In the genomic region with DNA sequence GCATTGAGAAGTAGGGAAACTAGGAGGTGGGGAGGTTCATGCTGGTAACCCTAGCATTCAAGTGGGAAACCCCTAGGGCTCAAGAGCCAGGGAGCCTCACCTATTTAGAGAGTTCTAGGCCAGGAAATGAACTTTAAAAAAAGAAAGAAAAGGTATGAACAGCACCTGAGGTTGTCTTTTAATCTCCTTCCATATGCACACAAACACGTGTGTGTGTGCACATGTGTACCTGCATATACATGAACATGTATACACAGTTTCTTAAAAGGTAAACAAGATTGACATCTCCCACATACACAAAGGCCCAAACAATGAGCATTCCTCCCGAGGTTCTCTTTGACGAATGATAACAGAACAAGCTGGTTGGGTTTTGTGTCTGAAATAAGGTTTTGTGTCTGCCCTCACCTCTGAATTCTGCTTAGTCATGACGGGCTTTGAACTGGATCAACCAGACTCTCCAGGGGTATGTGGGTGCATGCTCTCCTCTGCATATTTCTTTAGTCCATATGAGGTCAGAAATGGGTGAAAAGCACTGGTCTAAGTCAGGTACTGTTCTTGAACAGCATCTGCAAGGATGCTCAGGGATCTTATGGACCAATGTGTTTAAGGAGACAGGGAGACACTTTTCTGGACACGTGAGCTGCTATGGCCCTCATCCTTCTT, we compare ENCODE assay signal across 18 mouse cellular contexts. TPM values are rescaled to one million over a fixed set of nuclear protein-coding genes. Genes with fewer than 3 reads are reported as not detected.
DNase-seq lines count a peak whose midpoint lies in the region; ATAC-seq and TF ChIP-seq lines count a peak whose summit lies in the region.
"Had no signal": no experiment of that assay in that cellular context is flagged by ENCODE, and none has a peak within 500 bp of the region (broad histone marks: within the 10 kb centered on the region; RNA-seq: fewer than 3 reads in every experiment).

No protein-coding gene starts in this region.

- intact Hi-C loops in heart, postnatal 14 days (cut with DNase I): no loop called here

- no peak overlapping the region for H3K27ac ChIP-seq in heart, embryonic 14.5 days (replicated peaks in 1 of 2; ENCODE audit: control insufficient read depth in 1 of 2, insufficient read depth in 1 of 2, low read depth in 2 of 2, low read length in 2 of 2)
- no peak overlapping the region for H3K27ac ChIP-seq in testis, adult 2 months (ENCODE audit: control insufficient read depth, insufficient read depth, low read depth, low read length)
- no peak overlapping the region for H3K27ac ChIP-seq in intestine, postnatal 0 days (ENCODE audit: low read depth, low read length)
- H3K27ac ChIP-seq in midbrain, embryonic 10.5 days (replicated peaks): no peak overlapping the region
- H3K27ac ChIP-seq: limb, embryonic 12.5 days had no signal

- no peak overlapping the region for H3K4me3 ChIP-seq in heart, embryonic 14.5 days (ENCODE audit: control insufficient read depth in 1 of 2, insufficient read depth in 1 of 2, low read depth in 1 of 2, low read length in 2 of 2)
- H3K4me3 ChIP-seq in testis, adult 2 months (ENCODE audit: control insufficient read depth, low read depth, low read length): peak overlapping the region; percentile 43; the same call in 1 of the 2 replicates
- H3K4me3 ChIP-seq in intestine, postnatal 0 days (ENCODE audit: low read depth, low read length): no peak overlapping the region
- H3K4me3 ChIP-seq in midbrain, embryonic 10.5 days: no peak overlapping the region
- H3K4me3 ChIP-seq: limb, embryonic 12.5 days had no signal

- TF ChIP-seq CTCF in testis, adult 2 months (IDR thresholded peaks at IDR 0.05; ENCODE audit: control insufficient read depth, insufficient read depth, insufficient replicate concordance, low read depth, low read length): no peak
- no peak for TF ChIP-seq CTCF in intestine, postnatal 0 days (IDR thresholded peaks at IDR 0.05; ENCODE audit: low read depth)

- H3K9ac ChIP-seq in heart, embryonic 14.5 days (ENCODE audit: low read length): no peak overlapping the region
- H3K9ac ChIP-seq in intestine, postnatal 0 days (ENCODE audit: low read depth, low read length): no peak overlapping the region
- H3K9ac ChIP-seq: limb, embryonic 12.5 days had no signal

- no peaks in the 10 kb centered on the region for H3K9me3 ChIP-seq in heart, embryonic 14.5 days (ENCODE audit: control insufficient read depth, low read length)
- H3K9me3 ChIP-seq in intestine, postnatal 0 days (ENCODE audit: control insufficient read depth): no peaks in the 10 kb centered on the region
- no peaks in the 10 kb centered on the region for H3K9me3 ChIP-seq in midbrain, embryonic 10.5 days (replicated peaks)
- H3K9me3 ChIP-seq: limb, embryonic 12.5 days had no signal

- ATAC-seq in heart, embryonic 14.5 days (ENCODE audit: insufficient number of reproducible peaks, insufficient read depth, low FRiP score, low read depth): no peak
- ATAC-seq in intestine, postnatal 0 days: no peak
- ATAC-seq: CD4-positive, CD25-positive, alpha-beta regulatory T cell, adult 4 months had no signal

- peak overlapping the region; percentile 69; the same call in 1 of the 2 replicates for H3K4me2 ChIP-seq in heart, embryonic 14.5 days (ENCODE audit: low read length)
- H3K4me2 ChIP-seq in intestine, postnatal 0 days (replicated peaks; ENCODE audit: low read depth): 0 out of 2 replicates have a peak overlapping the region, but pooled peaks have one; percentile 10

- H3K4me1 ChIP-seq in heart, embryonic 14.5 days (ENCODE audit: control insufficient read depth in 2 of 2, insufficient read depth in 2 of 2, low read length in 2 of 2): peaks cover 17 to 37% of the 10 kb centered on the region in 2 experiments
- peaks cover 13% of the 10 kb centered on the region for H3K4me1 ChIP-seq in testis, adult 2 months (ENCODE audit: control insufficient read depth, insufficient read depth, low read length)
- H3K4me1 ChIP-seq in intestine, postnatal 0 days (replicated peaks; ENCODE audit: control insufficient read depth, insufficient read depth, low read length): peaks cover 16% of the 10 kb centered on the region
- peaks cover 38% of the 10 kb centered on the region for H3K4me1 ChIP-seq in midbrain, embryonic 10.5 days

- TF ChIP-seq POLR2A in testis, adult 2 months (IDR thresholded peaks at IDR 0.05; ENCODE audit: control insufficient read depth, low read depth, low read length): no peak

- 81% methylated on average over 5 of the region's 5 CpGs for WGBS in heart, embryonic 14.5 days
- 67% methylated on average over 5 of the region's 5 CpGs for WGBS in intestine, postnatal 0 days
- WGBS in midbrain, embryonic 10.5 days: 93% methylated on average over 5 of the region's 5 CpGs

- H3K36me3 ChIP-seq in heart, embryonic 14.5 days (ENCODE audit: control insufficient read depth, insufficient read depth, low read length): peaks cover 15% of the 10 kb centered on the region
- no peaks in the 10 kb centered on the region for H3K36me3 ChIP-seq in testis, adult 2 months (ENCODE audit: control insufficient read depth, insufficient read depth, low read length)
- peaks cover 17% of the 10 kb centered on the region; the same call in 1 of the 2 replicates for H3K36me3 ChIP-seq in intestine, postnatal 0 days (ENCODE audit: control insufficient read depth, insufficient read depth)
- peaks cover 18% of the 10 kb centered on the region for H3K36me3 ChIP-seq in midbrain, embryonic 10.5 days

- H3K27me3 ChIP-seq in heart, embryonic 14.5 days (ENCODE audit: control insufficient read depth, insufficient read depth, low read length): no peaks in the 10 kb centered on the region
- no peaks in the 10 kb centered on the region for H3K27me3 ChIP-seq in testis, adult 2 months (ENCODE audit: control insufficient read depth, insufficient read depth, low read length)
- H3K27me3 ChIP-seq in intestine, postnatal 0 days (replicated peaks; ENCODE audit: control insufficient read depth, insufficient read depth, low read length): no peaks in the 10 kb centered on the region
- H3K27me3 ChIP-seq in midbrain, embryonic 10.5 days (ENCODE audit: low read depth, poor library complexity, severe bottlenecking): no peaks in the 10 kb centered on the region
- H3K27me3 ChIP-seq: limb, embryonic 12.5 days had no signal

- no peak for DNase-seq in heart, postnatal 14 days
- DNase-seq in testis, postnatal 10 days (ENCODE audit: low spot score): no peak
- DNase-seq in ovary, postnatal 36 days (ENCODE audit: low spot score): no peak
- no peak for DNase-seq in midbrain, embryonic 10.5 days (ENCODE audit: low spot score)
- DNase-seq: adrenal gland, adult 8-10 months; cerebellum, adult 9-11 months; embryo, embryonic 11 days; gastrocnemius, postnatal 36 days; kidney, adult 2 months; kidney, postnatal 4 days; lung, postnatal 36 days; midbrain, embryonic 14.5 days; retina, postnatal 1 day had no signal

RNA-seq across cellular contexts. Expression of a gene that starts 2.5 kb away (rescaled TPM):
- 6.6 and 8.0 TPM in 2 replicates for polyA plus RNA-seq in heart, embryonic 14.5 days (2014; fragmentation: Nextera tagmentation; extraction: Ambion mirVana)
- 10 to 100 TPM in 1 of 2 experiments, 1 to 10 TPM in 1; 9.7 to 15.5 TPM for total RNA-seq in heart, postnatal 14 days (2021)
- 36.7 and 38.4 TPM in 2 replicates for polyA plus RNA-seq in testis, adult 2 months (2012; rRNA removed)
- polyA plus RNA-seq in intestine, postnatal 0 days (2015; fragmentation: Nextera tagmentation; extraction: Ambion mirVana): 45.1 and 52.6 TPM in 2 replicates
- polyA plus RNA-seq in midbrain, embryonic 10.5 days (2016; fragmentation: Nextera tagmentation; extraction: Ambion mirVana): 29.2 and 35.7 TPM in 2 replicates

RNA-seq across cellular contexts. Expression of a gene that starts 3.5 kb away (rescaled TPM):
- polyA plus RNA-seq in heart, embryonic 14.5 days (2014; fragmentation: Nextera tagmentation; extraction: Ambion mirVana): 4.5 and 4.7 TPM in 2 replicates
- total RNA-seq in heart, postnatal 14 days (2021): 1 to 10 TPM; 3.1 to 3.4 TPM
- polyA plus RNA-seq in testis, adult 2 months (2012; rRNA removed): 19.9 and 22.7 TPM in 2 replicates
- 2.9 and 3.2 TPM in 2 replicates for polyA plus RNA-seq in intestine, postnatal 0 days (2015; fragmentation: Nextera tagmentation; extraction: Ambion mirVana)
- polyA plus RNA-seq in midbrain, embryonic 10.5 days (2016; fragmentation: Nextera tagmentation; extraction: Ambion mirVana): 5.9 and 6.4 TPM in 2 replicates

RNA-seq across cellular contexts. Expression of a gene that starts 58.1 kb away (rescaled TPM):
- 43.7 and 48.2 TPM in 2 replicates for polyA plus RNA-seq in heart, embryonic 14.5 days (2014; fragmentation: Nextera tagmentation; extraction: Ambion mirVana)
- 10 to 100 TPM; 65.0 to 75.7 TPM for total RNA-seq in heart, postnatal 14 days (2021)
- polyA plus RNA-seq in testis, adult 2 months (2012; rRNA removed): 7.5 and 7.6 TPM in 2 replicates
- polyA plus RNA-seq in intestine, postnatal 0 days (2015; fragmentation: Nextera tagmentation; extraction: Ambion mirVana): 47.3 and 49.4 TPM in 2 replicates
- polyA plus RNA-seq in midbrain, embryonic 10.5 days (2016; fragmentation: Nextera tagmentation; extraction: Ambion mirVana): 26.2 and 28.8 TPM in 2 replicates
